Mouse (Mus musculus) adrenal gland, postnatal 36 days (tissue): Measurements from ENCODE around the gene Osbpl9. TPM values are rescaled to one million over a fixed set of nuclear protein-coding genes. Genes with fewer than 3 reads are reported as not detected.

ENCODE experiments used
- DNase-seq, 2 experiments: peaks; one replicate each; pipeline ENCODE4 v3.0.0; 2021; ENCODE audit warnings: mixed read lengths in 1 of 2
- total RNA-seq, 2 experiments: library from RNA; stranded (reverse); gene quantifications; 2 replicates each; pipeline ENCODE4 v1.2.3; 2021

Gene Osbpl9
- total RNA-seq, 2 experiments from 2014 or later: 121 to 164 TPM

DNA sequence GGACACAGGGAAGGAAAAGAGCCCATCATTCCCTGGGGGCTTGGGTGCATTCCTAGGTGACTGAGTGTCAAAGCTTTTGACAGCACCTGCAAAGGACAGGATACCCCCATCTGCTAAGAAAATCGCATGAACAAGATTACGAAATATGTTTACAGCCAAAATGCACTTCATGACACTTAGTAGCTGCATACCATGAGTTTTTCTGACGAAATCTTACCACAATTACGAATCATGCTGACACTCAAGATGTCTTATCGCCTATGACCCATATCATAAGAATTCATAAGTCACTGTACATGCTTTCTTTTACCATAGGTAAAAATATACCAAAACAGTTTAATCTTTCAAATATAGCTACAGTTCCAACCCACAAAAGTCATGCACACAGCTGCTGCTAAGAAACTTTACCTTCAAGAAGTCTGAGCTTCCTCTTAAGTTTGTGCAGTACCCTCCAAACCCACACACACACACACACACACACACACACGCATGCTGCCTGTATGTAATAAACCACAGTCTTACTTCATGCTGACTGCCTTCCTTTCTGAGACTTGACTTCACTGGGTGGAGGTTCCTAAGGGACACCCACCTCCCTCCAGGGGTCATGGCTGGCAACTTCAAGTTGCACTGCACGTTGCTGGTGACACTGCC, 65.5 kb downstream of the Osbpl9 start:
- DNase-seq: no peak

DNA sequence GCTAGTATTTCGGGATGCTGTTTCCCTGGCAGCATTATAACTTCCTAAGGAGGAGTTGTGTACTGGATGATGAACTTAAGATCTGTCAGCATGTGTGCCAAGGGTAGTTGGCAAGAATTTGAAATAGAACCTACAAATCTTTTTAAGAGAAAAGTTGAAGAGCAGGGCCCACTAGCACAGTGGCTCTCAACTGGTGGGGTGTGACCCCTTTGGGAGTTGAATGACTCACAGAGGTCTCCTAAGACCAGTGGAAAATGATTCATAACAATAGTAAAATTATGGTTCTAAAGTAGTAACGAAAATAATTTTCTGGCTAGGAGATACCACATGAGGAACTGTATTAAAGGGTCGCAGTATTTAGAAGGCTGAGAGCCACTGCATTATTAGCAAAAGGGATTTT, 67.1 kb downstream of the Osbpl9 start:
- no peak for DNase-seq

DNA sequence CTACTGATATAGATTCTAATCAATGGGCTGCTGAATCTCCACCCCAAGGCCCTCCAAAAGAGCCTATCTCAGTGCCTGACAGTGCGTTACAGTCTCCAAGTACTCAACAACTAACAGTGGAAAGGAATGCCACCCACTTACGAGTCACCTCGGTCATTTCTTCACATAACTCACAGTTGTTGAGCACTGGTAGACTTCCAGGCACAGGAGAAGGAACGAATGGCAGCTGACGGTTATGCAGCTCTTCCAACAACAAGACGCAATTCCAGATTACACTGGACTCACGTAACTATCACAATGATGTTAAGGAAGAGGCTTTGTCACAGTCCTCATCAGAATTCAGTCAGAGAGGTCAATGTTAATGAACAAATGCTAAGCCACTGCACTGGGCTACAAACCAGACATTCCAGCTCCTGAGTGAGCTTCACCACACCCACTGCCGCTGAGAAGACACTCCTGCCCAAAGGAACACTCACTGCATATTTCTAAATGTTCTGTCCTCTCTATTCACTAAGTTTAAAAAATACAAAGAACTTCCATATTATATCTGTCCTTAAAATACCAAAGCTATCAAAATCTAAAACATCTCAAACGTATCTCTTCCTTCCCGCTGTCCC, 70.7 kb downstream of the Osbpl9 start:
- no peak for DNase-seq

DNA sequence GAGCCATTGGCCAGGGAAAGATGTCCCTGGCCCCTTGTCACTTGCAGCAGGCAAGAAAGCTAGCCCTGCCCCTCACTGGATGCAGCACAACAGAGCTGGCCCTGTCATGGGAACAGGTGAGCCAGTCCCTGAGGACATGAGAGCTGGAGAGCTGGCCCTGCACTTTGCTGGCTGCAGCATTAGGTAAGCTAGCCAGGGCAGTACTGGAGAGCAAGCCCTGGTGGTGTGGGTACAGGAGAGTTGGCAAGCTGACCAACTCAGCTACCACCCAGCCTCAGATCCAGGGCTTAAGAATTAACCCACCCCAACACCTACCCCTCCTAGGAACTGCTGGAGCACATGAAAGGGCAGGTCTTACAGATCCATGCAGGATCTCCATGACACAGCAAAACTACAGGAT, 73.1 kb downstream of the Osbpl9 start:
- no peak for DNase-seq

DNA sequence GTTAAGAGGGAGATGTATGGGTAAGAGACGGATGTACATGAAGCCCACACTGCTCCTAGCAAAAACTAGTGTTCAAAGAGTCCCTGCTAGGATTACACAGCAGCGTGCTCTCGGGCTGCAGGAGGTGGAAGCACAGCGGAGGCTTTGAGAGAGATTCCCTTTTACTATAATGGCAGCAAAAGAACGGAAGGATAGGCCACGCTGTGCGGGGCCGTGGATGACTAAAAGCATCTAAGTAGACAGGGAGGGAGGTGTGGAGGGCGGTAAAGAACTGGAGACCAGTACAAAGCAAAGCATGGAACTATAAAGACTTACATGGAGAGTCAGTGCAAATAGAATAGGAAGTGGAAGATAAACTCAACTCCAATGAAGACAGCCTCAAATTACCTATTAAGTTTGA, 74.1 kb downstream of the Osbpl9 start:
- DNase-seq: no peak

DNA sequence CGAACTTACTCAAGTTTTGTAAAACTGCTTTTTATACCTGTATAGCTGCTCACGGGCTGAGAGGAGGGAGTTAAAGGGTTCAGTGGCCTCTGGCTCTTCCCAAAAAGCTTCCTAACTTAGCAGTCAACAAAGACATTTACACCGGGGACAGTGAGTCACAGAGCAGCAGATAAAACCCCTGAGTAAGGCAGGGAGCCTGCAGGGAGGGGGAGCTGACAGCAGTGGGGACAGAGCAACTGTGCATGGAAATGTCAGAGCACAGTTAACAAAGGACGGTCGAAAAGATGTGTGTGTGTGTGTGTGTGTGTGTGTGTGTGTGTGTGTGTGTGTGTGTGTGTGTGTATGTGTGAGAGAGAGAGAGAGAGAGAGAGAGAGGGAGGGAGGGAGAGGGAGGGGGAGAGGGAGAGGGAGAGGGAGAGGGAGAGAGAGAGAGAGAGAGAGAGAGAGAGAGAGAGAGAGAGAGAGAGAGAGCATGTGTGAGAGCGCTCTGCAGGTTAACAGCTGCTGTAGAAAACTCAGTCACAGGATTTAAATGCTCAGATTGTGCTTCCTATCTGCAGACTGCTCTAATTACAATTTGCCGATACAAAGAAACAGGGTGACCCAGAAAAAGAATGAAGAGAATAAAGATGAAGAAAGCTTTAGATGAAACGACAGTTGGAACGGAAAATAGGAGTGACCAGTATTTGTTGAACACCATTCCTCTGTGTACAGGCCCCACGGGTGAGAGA, 75.1 kb downstream of the Osbpl9 start:
- DNase-seq: peak; percentile 63 to 71

DNA sequence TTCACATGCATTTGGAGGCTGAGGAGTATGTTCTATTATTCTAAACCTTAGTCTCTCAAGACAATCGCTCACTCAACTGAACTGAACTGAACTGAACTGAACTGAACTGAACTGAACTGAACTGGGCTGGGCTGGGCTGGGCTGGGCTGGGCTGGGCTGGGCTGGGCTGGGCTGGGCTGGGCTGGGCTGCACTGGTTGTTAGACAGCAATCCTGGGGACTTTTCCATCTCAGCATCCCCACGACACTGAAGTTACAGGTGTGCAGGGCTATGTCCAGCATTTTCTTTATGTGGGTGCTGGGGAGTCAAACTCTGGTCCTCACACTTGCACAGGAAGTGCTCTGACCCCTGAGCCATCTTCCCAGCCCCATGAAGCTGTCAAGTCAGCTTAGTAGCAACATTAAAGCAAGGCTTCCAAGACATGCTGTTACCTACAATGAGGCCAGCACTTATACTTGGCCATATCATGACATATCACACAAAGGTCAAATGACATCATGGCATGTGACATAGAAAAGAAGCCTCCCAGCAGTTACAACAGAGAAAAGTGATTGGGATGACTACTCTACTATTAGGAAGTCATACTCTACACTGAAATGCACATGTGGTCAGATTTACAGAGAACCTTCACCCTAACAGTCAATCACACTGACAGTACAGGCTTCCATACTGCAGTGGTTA, 76.2 kb downstream of the Osbpl9 start:
- no peak for DNase-seq

DNA sequence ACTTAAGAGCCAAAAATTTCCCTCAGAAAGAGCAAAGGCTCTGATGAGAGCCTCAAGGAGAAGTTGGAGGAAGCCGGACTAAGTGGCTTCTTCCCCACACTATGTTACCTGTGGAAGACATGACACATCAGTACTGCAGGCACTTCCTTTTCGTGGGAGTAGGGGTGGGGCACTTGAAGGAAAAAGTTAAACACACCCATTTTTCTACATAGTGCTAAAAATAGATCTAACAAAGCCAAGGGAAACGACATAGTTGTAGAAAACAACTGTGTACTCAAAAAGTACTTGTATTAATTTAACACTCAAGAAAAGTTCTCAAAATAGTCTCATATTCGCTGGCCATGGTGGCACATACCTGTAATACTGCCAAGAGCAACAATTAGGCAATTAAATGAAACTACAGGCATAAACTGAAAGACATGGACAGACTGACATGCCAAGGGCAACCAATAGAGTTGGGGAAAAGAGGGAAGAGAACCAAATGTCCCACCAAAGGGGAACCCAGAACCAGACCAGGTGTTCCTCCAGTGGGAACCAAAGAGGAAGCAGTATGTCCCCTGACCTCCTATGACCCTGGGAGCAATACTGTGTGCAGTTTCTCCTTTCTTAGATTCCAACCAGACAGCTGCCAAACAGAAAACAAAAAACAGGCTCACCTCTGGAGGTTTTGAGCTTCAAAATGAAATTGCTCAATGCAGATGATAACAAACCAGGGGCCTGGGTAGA, 79.1 kb downstream of the Osbpl9 start:
- DNase-seq: no peak

DNA sequence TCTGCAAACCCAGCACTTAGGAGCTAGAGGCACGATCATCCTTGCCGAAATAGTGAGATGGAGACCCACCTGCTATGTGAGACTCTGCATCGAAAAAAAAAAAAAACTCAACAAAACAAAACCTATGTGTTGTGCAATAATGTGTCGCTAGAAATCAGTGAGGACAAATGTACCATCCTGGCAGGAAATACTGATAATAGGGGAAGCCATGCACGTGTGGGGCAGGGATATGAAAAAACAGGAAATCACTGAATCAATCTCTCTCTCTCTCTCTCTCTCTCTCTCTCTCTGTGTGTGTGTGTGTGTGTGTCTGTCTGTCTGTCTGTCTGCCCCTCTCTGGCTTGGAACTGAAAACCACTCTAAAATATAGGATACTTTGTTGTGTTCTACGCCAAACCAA, 81.3 kb downstream of the Osbpl9 start:
- no peak for DNase-seq

DNA sequence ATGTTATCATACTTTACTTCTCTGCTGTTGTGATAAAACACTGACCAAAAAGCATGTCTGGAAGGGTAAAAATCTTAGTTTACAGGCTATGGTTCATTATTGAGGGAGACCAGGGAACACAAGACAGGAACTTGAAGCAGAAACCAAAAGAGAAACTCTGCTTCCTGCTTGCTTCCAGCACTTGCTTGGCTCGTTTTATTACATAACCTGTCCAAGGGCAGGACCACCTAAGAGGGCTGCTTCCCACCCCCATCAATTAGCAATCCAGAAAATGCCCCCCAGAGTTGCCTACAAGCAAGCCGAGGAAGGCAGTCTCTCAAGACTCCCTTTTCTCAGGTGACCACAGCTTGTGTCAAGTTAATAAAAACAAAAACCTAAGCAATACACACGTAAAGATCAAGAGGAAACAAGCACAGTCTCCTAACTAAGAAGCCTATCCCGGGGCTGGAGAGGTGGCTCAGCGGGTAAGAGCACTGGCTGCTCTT, 82.4 kb downstream of the Osbpl9 start:
- no peak for DNase-seq

DNA sequence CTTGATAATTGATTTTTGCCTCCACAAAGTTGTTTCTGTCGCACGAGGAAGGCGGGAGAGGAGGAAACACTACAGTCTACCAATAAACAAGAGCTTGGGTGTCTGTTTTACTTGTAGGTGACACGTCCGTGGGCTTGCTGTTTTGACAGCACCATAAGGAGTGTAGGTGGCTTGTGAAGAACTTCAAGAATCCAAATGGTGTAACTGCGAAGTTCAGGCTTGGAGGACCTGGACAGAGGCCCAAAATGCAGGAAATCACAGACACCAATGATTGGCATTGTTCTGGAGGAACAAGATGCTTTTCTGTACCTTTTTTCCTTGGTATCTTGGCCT, 83.8 kb downstream of the Osbpl9 start:
- no peak for DNase-seq

DNA sequence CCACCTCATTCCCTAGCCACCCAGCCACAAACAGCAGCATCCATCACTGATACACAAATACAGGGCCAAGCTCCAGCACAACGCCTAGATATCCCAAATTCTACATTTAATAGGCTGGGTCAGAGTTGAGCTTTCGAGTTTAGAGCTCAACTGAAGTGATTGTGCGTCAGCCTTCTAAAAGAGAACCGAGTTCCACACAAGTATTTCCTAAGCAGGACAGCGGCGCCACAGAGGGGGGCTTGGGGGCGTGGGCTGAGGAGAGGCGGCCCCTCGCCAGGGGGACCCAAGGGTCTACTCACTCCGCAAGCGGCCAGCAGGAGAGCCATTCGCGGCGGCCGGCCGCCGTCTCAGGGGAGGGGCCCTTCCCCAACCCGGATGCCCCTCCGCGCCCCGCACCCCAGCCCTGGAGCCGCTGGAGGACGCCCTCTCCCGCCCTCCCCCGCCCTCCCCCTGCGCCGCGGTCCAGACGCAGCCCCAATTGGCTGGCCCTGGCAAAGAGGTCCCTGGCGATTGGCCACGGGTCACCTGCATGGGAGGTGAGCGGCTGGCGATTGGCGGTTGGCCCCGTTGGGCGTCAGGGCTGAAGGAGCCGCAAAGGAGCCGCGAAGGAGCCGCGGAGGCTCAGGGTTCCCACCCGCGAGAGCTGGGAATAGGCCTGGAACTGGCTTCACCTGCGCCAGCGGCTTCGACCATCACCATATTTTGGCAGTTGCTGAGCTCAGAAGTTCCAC, 84.3 kb downstream of the Osbpl9 start:
- DNase-seq: peak; percentile 96 to 97

DNA sequence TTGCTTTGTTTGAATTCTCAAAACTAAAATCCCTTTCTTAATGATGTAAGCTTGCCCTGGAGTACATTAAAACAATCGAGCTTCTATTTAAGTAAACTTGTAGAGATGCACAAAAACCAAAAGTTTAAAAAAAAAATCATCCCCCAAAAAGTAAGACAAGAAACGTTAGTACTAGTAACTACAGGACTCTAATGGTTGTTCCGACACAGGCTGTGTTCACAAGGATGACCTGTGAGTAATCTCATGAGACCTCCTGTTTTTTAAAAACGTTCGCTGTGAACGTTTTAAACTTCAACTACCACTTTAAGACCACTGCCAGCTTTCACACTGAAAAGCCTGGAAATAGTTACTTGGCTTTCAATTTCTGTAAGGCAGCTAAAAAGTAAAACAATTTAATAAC, 85.1 kb downstream of the Osbpl9 start:
- no peak for DNase-seq

DNA sequence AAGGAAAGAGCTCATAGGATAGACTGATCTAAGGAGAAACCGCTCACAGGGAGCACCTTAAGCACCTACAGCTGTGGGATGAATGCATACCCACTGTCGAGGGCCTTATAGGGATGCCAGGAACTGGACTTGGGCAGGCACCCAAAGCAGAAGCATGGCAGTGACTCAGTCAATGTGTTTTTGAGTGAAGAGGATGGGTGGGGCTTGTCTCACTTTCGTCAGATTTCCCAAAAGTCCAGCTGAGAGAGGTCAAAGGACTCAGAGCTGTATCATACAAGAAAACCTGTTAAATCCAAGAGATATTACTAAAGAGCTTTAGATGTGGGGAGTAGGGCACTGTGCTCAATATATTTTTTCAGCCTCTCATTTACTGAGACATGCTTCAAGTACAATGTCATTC, 85.6 kb downstream of the Osbpl9 start:
- peak; percentile 76 for DNase-seq

DNA sequence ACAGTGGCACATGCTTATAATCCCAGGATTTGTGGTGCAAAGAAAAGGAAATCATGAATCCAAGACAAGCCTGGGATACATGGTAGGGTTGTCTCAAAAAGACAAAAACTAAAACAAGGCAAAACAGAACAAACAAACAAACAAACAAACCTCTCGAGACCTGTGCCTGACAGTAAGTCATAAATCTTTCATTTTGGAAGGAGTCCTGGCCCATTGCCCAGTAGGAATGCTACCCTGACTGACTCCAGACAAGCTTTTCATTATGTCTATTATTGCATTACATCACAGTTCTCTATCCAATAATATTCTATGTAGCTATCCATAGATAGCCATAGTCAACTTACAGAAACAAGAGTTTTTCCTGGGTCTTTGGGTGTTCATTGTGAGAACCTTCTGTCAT, 86.3 kb downstream of the Osbpl9 start:
- no peak for DNase-seq

DNA sequence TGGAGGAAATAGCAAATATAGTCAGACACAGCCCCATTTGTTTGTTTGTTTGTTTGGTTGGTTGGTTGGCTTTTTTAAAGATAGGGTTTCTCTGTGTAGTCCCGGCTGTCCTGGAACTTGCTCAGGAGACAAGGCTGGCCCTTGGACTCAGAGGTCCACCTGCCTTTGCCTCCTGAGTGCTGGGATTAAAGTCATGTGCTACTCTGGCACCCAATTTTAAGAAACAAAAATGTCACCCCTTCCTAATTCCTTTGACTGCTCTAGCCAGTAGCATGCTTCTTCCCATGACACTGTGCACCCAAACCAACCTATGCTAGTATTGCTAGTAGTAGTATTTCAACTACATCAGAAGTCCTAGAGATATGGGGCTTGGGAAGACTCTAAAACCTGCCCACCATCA, 87.8 kb downstream of the Osbpl9 start:
- no peak for DNase-seq

DNA sequence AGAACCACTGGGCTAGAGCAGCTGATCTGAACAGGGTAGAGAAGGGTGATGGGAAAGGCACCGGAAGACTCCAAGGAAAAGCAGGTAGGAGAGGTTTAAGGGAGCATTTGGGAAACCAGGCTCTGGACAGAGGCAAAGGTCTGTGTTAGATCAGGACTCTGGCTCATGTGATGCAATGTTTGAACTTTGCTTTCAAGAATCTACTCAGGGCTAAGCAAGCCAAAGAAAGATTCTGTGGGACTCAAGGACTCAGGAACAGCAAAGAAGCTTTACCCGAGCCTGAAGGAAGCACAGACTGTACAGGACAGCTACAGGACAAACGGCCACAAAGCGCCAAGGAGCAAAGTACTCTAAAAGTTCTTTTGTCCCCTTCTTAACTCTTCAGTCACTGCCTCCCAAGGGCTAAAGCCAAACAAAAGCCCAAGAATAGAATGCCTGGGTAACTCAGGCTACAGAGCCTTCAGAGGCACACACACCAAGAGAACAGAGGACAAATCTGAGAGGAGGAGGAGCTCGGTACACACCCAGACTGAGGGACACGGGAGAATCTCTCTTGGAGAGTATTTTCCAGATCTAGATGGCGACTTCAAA, 89.1 kb downstream of the Osbpl9 start:
- no peak for DNase-seq

DNA sequence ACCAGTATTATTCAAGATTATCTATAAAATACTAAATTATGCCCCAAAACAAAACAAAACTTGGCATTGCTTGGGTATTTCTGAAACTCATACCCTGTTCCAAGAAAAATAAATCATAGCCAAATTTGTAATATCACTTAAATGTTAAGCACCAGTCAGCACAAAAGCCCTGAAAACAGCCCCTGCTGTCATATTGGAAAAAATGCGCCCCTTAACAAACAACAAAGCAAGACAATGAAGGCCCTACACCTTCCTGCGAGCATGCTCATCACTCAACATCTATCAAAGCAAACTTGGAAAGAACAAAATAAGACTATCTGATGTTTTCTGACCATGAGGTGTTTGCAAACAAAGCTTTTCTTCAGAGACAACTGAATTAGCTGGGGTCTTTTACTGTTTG, 91.1 kb downstream of the Osbpl9 start:
- DNase-seq: no peak

DNA sequence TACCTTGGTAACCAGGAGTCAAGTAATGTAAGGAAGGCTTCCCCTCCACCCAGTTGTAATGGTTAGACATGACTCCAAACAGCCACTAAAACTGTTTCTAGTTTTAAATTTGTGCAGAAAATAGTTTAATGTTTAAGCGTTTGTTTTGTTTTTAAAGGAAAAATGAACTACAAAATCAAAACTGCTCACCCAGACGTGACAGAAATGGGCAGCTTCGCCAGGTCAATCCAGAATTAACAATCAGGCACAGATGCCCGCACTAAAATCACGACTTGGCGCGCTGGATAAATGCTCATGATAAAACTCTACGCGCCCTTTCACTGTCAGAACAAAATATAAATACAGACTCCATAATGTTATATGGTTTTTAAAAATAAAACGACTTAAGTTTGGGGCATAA, 92.4 kb downstream of the Osbpl9 start:
- no peak for DNase-seq

DNA sequence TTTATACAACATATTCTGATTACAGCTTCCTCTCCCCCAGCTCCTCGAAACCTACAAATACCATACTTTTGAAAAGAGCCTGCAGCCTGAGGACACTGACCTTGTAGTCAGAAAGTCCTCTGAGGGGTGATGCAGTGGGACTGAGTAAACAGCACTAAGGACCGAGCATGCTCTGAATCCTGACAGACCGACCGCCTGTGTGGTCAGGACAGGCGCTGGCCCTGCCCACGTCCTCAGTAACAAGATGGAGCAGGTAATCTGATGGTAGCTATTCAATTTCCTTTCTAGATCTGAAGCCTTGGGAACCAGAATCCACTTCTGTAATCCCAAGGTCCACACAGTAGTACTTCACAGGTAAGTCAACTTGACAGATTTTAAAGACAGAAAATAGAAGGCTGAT, 93.1 kb downstream of the Osbpl9 start:
- DNase-seq: no peak

DNA sequence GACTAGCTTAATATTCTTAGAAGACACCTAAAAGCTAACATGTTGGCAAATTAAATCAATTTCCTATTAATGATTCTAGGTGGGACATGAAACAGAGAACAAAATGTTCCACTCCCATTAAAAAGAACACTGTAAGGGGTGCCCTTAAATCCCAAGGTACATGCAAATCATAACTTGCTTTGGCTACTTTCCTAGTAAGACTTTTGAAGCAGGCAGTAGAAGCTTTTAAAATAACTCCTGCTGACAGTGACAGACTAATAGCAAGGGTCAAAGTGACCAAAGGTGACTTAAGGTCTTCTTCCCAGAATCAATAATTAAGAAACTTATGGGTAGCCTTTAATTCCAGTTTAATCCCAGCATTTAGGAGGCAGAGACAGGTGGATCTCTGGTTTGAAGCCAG, 95.5 kb downstream of the Osbpl9 start:
- DNase-seq: no peak
